Mouse (Mus musculus) lung, postnatal 0 days (tissue): Measurements from ENCODE around the gene Ncapg.

ENCODE experiments used
- CTCF ChIP-seq: IDR thresholded peaks from 2 replicates; pipeline ENCODE4 v1.5.1; 2016; ENCODE audit warnings: antibody characterized with exemption, mild to moderate bottlenecking
- EP300 ChIP-seq: IDR thresholded peaks from 2 replicates; pipeline ENCODE4 v1.6.1; 2016; ENCODE audit warnings: antibody characterized with exemption, mild to moderate bottlenecking, control low read depth

- TF ChIP-seq CTCF (no peak), EP300 (no peak)
These were observed 7.9 kb downstream of the Ncapg start for GRCm38 (mm10) chr5:45677639-45678038.
